Mouse (Mus musculus): ENCODE measurements at regions not wholly inside any gene's neighbourhood (a gene's known extent, or its start where the extent isn't known, plus 50 kb on each side); places are given as distances from the start of the nearest gene placed in this dataset.

DNA sequence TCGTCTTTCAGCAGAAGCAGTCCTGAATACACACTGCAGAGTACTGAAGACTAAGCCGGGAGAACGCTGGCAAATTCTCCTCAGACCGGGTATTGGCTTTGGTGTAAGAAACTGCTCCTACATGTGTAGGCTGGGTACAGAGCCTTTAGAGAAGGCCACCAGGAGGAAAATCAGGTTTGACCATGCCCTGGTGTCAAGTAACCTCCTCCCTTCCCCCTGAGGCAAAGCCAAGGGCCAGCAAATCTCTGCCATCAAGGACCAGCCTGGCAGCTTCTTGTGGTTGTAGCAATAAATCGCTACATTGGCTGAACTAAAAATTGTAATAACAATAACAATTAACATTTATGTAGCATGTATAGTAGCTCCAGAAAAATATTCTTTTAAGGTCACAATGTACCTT, 237.8 kb downstream of the Snx10 start:
- TF ChIP-seq CTCF (IDR thresholded peaks at IDR 0.05; ENCODE audit: low read depth, low read length) (no peak), EP300 (IDR thresholded peaks at IDR 0.05; ENCODE audit: insufficient read depth, low read depth, low read length) (no peak), POLR2A (IDR thresholded peaks at IDR 0.05; ENCODE audit: insufficient read depth, low read length) (no peak)

Measured in ES-Bruce4 (cell line).